ENCODE assay signal across 21 mouse cellular contexts in genomic region chr11:62848301-62848700, GRCm38 (mm10). TPM values are rescaled to one million over a fixed set of nuclear protein-coding genes. Genes with fewer than 3 reads are reported as not detected.
DNase-seq lines count a peak whose midpoint lies in the region; ATAC-seq and TF ChIP-seq lines count a peak whose summit lies in the region.
"Had no signal": no experiment of that assay in that cellular context is flagged by ENCODE, and none has a peak within 500 bp of the region (broad histone marks: within the 10 kb centered on the region; RNA-seq: fewer than 3 reads in every experiment).

No protein-coding gene starts in this region.

- DNase-seq in hindbrain, embryonic 11.5 days (ENCODE audit: low spot score), result peak; percentile 26
- DNase-seq in neural tube, embryonic 10.5 days (ENCODE audit: extremely low spot score, low spot score), result peak; percentile 21
- peak; percentile 22 for DNase-seq in embryo, embryonic 11 days
- no peak for DNase-seq in forebrain, postnatal 0 days
- DNase-seq: adrenal gland, adult 2 months; cerebellum, adult 2 months; gastrocnemius, postnatal 25 days; kidney, postnatal 36 days; layer of hippocampus, postnatal 36 days had no signal

- no peak for TF ChIP-seq CTCF in forebrain, postnatal 0 days (IDR thresholded peaks at IDR 0.05; ENCODE audit: low read depth)

- no peak overlapping the region for H3K4me2 ChIP-seq in hindbrain, embryonic 11.5 days (replicated peaks; ENCODE audit: low read depth, low read length)
- no peak overlapping the region for H3K4me2 ChIP-seq in hindbrain, embryonic 16.5 days (ENCODE audit: low read length)
- no peak overlapping the region for H3K4me2 ChIP-seq in neural tube, embryonic 15.5 days
- no peak overlapping the region for H3K4me2 ChIP-seq in forebrain, postnatal 0 days (ENCODE audit: low read depth)
- H3K4me2 ChIP-seq: heart, embryonic 12.5 days; midbrain, embryonic 15.5 days had no signal

- no peak overlapping the region for H3K9ac ChIP-seq in hindbrain, embryonic 11.5 days (ENCODE audit: low read depth, low read length)
- H3K9ac ChIP-seq in hindbrain, embryonic 16.5 days (ENCODE audit: low read depth, low read length), result no peak overlapping the region
- H3K9ac ChIP-seq in neural tube, embryonic 15.5 days (replicated peaks), result no peak overlapping the region
- no peak overlapping the region for H3K9ac ChIP-seq in forebrain, postnatal 0 days
- H3K9ac ChIP-seq: heart, embryonic 12.5 days; midbrain, embryonic 15.5 days had no signal

- H3K27ac ChIP-seq in hindbrain, embryonic 11.5 days (ENCODE audit: low read depth, low read length), result no peak overlapping the region
- H3K27ac ChIP-seq in hindbrain, embryonic 16.5 days (ENCODE audit: low read depth, low read length), result no peak overlapping the region
- H3K27ac ChIP-seq in neural tube, embryonic 15.5 days (replicated peaks), result no peak overlapping the region
- peak overlapping the region; percentile 69; the same call in 1 of the 2 replicates for H3K27ac ChIP-seq in macrophage
- H3K27ac ChIP-seq in forebrain, postnatal 0 days (ENCODE audit: low read depth, low read length), result no peak overlapping the region
- H3K27ac ChIP-seq: midbrain, embryonic 15.5 days had no signal

- H3K79me2 ChIP-seq in macrophage (ENCODE audit: inconsistent target), result no peaks in the 10 kb centered on the region

- H3K4me1 ChIP-seq in hindbrain, embryonic 11.5 days (replicated peaks; ENCODE audit: control insufficient read depth, insufficient read depth, low read length), result no peaks in the 10 kb centered on the region
- peaks cover 3% of the 10 kb centered on the region for H3K4me1 ChIP-seq in hindbrain, embryonic 16.5 days (ENCODE audit: control insufficient read depth, insufficient read depth, low read depth, low read length)
- 0 out of 2 replicates have a peak, but pooled peaks cover 3% of the 10 kb centered on the region for H3K4me1 ChIP-seq in neural tube, embryonic 15.5 days
- no peaks in the 10 kb centered on the region for H3K4me1 ChIP-seq in forebrain, postnatal 0 days (ENCODE audit: insufficient read depth)

- no peak overlapping the region for H3K4me3 ChIP-seq in hindbrain, embryonic 11.5 days (ENCODE audit: low read depth, low read length)
- no peak overlapping the region for H3K4me3 ChIP-seq in hindbrain, embryonic 16.5 days (ENCODE audit: low read length)
- H3K4me3 ChIP-seq in neural tube, embryonic 15.5 days (replicated peaks), result no peak overlapping the region
- no peak overlapping the region for H3K4me3 ChIP-seq in macrophage (ENCODE audit: inconsistent target)
- H3K4me3 ChIP-seq in forebrain, postnatal 0 days (ENCODE audit: low read depth, low read length), result no peak overlapping the region
- H3K4me3 ChIP-seq: heart, embryonic 12.5 days; midbrain, embryonic 15.5 days; myocyte had no signal

- no peaks in the 10 kb centered on the region for H3K36me3 ChIP-seq in hindbrain, embryonic 11.5 days (ENCODE audit: control insufficient read depth, insufficient read depth, low read length)
- no peaks in the 10 kb centered on the region for H3K36me3 ChIP-seq in hindbrain, embryonic 16.5 days (ENCODE audit: control insufficient read depth, insufficient read depth, low read length)
- no peaks in the 10 kb centered on the region for H3K36me3 ChIP-seq in neural tube, embryonic 15.5 days
- H3K36me3 ChIP-seq in macrophage (ENCODE audit: inconsistent target), result no peaks in the 10 kb centered on the region
- no peaks in the 10 kb centered on the region for H3K36me3 ChIP-seq in forebrain, postnatal 0 days (ENCODE audit: insufficient read depth)
- H3K36me3 ChIP-seq: heart, embryonic 12.5 days; midbrain, embryonic 15.5 days had no signal

- no peak for ATAC-seq in hindbrain, embryonic 11.5 days (ENCODE audit: low FRiP score)
- no peak for ATAC-seq in hindbrain, embryonic 16.5 days
- ATAC-seq in neural tube, embryonic 15.5 days (ENCODE audit: low FRiP score), result no peak
- ATAC-seq in forebrain, postnatal 0 days, result no peak
- no peak for ATAC-seq in megakaryocyte, adult 5-6 weeks (ENCODE audit: poor library complexity, severe bottlenecking)
- ATAC-seq: forebrain, embryonic 14.5 days; intestine, postnatal 0 days; midbrain, embryonic 15.5 days had no signal

- WGBS in hindbrain, embryonic 11.5 days, result 46% methylated on average over 2 of the region's 2 CpGs
- 51% methylated on average over 2 of the region's 2 CpGs for WGBS in hindbrain, embryonic 16.5 days
- 67% methylated on average over 2 of the region's 2 CpGs for WGBS in neural tube, embryonic 15.5 days
- WGBS in macrophage (ENCODE audit: missing documents), result 95% methylated on average over 2 of the region's 2 CpGs
- 29% methylated on average over 2 of the region's 2 CpGs for WGBS in forebrain, postnatal 0 days

- no peaks in the 10 kb centered on the region for H3K27me3 ChIP-seq in hindbrain, embryonic 11.5 days (ENCODE audit: control insufficient read depth, insufficient read depth, low read length)
- no peaks in the 10 kb centered on the region for H3K27me3 ChIP-seq in hindbrain, embryonic 16.5 days (replicated peaks; ENCODE audit: control insufficient read depth, insufficient read depth, low read length)
- no peaks in the 10 kb centered on the region for H3K27me3 ChIP-seq in neural tube, embryonic 15.5 days (replicated peaks)
- no peaks in the 10 kb centered on the region for H3K27me3 ChIP-seq in forebrain, postnatal 0 days (ENCODE audit: insufficient read depth, low read length)
- H3K27me3 ChIP-seq: heart, embryonic 12.5 days; midbrain, embryonic 15.5 days had no signal

- H3K9me3 ChIP-seq in hindbrain, embryonic 11.5 days (ENCODE audit: control insufficient read depth, low read length), result no peaks in the 10 kb centered on the region
- no peaks in the 10 kb centered on the region for H3K9me3 ChIP-seq in hindbrain, embryonic 16.5 days (ENCODE audit: control insufficient read depth, low read length)
- H3K9me3 ChIP-seq in neural tube, embryonic 15.5 days (replicated peaks), result no peaks in the 10 kb centered on the region
- no peaks in the 10 kb centered on the region for H3K9me3 ChIP-seq in forebrain, postnatal 0 days (ENCODE audit: low read length)
- H3K9me3 ChIP-seq: heart, embryonic 12.5 days; midbrain, embryonic 15.5 days had no signal

RNA-seq across cellular contexts. Expression of gene Fbxw10, which starts 1.4 kb away (rescaled TPM):
- polyA plus RNA-seq in hindbrain, embryonic 11.5 days (2014; fragmentation: Nextera tagmentation; extraction: Ambion mirVana), result 0.49 and 0.65 TPM in 2 replicates
- polyA plus RNA-seq in hindbrain, embryonic 16.5 days (2015; fragmentation: Nextera tagmentation; extraction: Ambion mirVana), result 0.34 and 0.55 TPM in 2 replicates
- polyA plus RNA-seq in neural tube, embryonic 15.5 days (2015; fragmentation: Nextera tagmentation; extraction: Ambion mirVana), result 0.19 and 0.55 TPM in 2 replicates
- total RNA-seq in macrophage (2018; cell fraction: chromatin; rRNA removed), result 10 to 100 TPM in 2 of 26 experiments, 1 to 10 TPM in 23, under 1 TPM in 1; 0.67 to 10.9 (median 5.8) TPM
- total RNA-seq in macrophage (2018; cell fraction: cytosol; rRNA removed), result 1 to 10 TPM in 7 of 26 experiments, under 1 TPM in 19; 0.33 to 1.8 (median 0.85) TPM
- total RNA-seq in macrophage (2018; cell fraction: nucleus; rRNA removed), result 1 to 10 TPM in 23 of 26 experiments, under 1 TPM in 3; 0.77 to 7.4 (median 3.6) TPM
- polyA plus RNA-seq in macrophage (2018), result 0.35 to 1.5 TPM (median 1.1 TPM) in 3 replicates
- 0.86 and 1.2 TPM in 2 replicates for total RNA-seq in forebrain, postnatal 0 days (2014; rRNA removed)
- polyA plus RNA-seq in forebrain, postnatal 0 days (2015; fragmentation: Nextera tagmentation; extraction: Ambion mirVana), result 0.21 and 0.33 TPM in 2 replicates
- total RNA-seq in megakaryocyte, adult 5-6 weeks (2015), result 0.41 and 1.3 TPM in 2 replicates
- 1.7 and 1.8 TPM in 2 replicates for total RNA-seq in megakaryocyte, adult 5-6 weeks (2017)
- total RNA-seq: liver, adult 2 months; MEL had no signal
- polyA plus RNA-seq: adrenal gland, adult 2 months; liver, adult 2 months; myocyte had no signal

RNA-seq across cellular contexts. Expression of gene Trim16, which starts 28.3 kb away (rescaled TPM):
- 5.3 and 6.4 TPM in 2 replicates for polyA plus RNA-seq in hindbrain, embryonic 11.5 days (2014; fragmentation: Nextera tagmentation; extraction: Ambion mirVana)
- polyA plus RNA-seq in hindbrain, embryonic 16.5 days (2015; fragmentation: Nextera tagmentation; extraction: Ambion mirVana), result 8.0 and 8.4 TPM in 2 replicates
- polyA plus RNA-seq in neural tube, embryonic 15.5 days (2015; fragmentation: Nextera tagmentation; extraction: Ambion mirVana), result 9.5 and 11.9 TPM in 2 replicates
- total RNA-seq in macrophage (2018; cell fraction: chromatin; rRNA removed), result 10 to 100 TPM in 2 of 26 experiments, 1 to 10 TPM in 24; 1.3 to 17.4 (median 5.9) TPM
- 1 to 10 TPM; 1.2 to 8.5 (median 2.8) TPM for total RNA-seq in macrophage (2018; cell fraction: cytosol; rRNA removed)
- total RNA-seq in macrophage (2018; cell fraction: nucleus; rRNA removed), result 10 to 100 TPM in 2 of 26 experiments, 1 to 10 TPM in 24; 1.2 to 15.1 (median 4.2) TPM
- polyA plus RNA-seq in macrophage (2018), result 2.5 to 6.9 TPM (median 4.4 TPM) in 3 replicates
- total RNA-seq in forebrain, postnatal 0 days (2014; rRNA removed), result 4.8 and 5.8 TPM in 2 replicates
- polyA plus RNA-seq in forebrain, postnatal 0 days (2015; fragmentation: Nextera tagmentation; extraction: Ambion mirVana), result 4.9 and 5.5 TPM in 2 replicates
- total RNA-seq in megakaryocyte, adult 5-6 weeks (2015), result 15.4 and 25.5 TPM in 2 replicates
- total RNA-seq in megakaryocyte, adult 5-6 weeks (2017), result 21.4 and 22.8 TPM in 2 replicates

RNA-seq across cellular contexts. Expression of gene Tvp23b, which starts 31.0 kb away (rescaled TPM):
- polyA plus RNA-seq in hindbrain, embryonic 11.5 days (2014; fragmentation: Nextera tagmentation; extraction: Ambion mirVana), result 41.7 and 53.0 TPM in 2 replicates
- polyA plus RNA-seq in hindbrain, embryonic 16.5 days (2015; fragmentation: Nextera tagmentation; extraction: Ambion mirVana), result 59.0 and 60.3 TPM in 2 replicates
- 54.0 and 55.4 TPM in 2 replicates for polyA plus RNA-seq in neural tube, embryonic 15.5 days (2015; fragmentation: Nextera tagmentation; extraction: Ambion mirVana)
- 10 to 100 TPM in 12 of 26 experiments, 1 to 10 TPM in 14; 3.4 to 27.1 (median 9.2) TPM for total RNA-seq in macrophage (2018; cell fraction: chromatin; rRNA removed)
- 10 to 100 TPM; 10.0 to 22.4 (median 16.4) TPM for total RNA-seq in macrophage (2018; cell fraction: cytosol; rRNA removed)
- total RNA-seq in macrophage (2018; cell fraction: nucleus; rRNA removed), result 10 to 100 TPM in 17 of 26 experiments, 1 to 10 TPM in 9; 5.8 to 30.7 (median 11.2) TPM
- polyA plus RNA-seq in macrophage (2018), result 19.2 to 26.5 TPM (median 25.1 TPM) in 3 replicates
- total RNA-seq in forebrain, postnatal 0 days (2014; rRNA removed), result 30.7 and 30.8 TPM in 2 replicates
- 31.2 and 37.1 TPM in 2 replicates for polyA plus RNA-seq in forebrain, postnatal 0 days (2015; fragmentation: Nextera tagmentation; extraction: Ambion mirVana)
- 20.4 and 21.3 TPM in 2 replicates for total RNA-seq in megakaryocyte, adult 5-6 weeks (2015)
- 16.9 and 19.1 TPM in 2 replicates for total RNA-seq in megakaryocyte, adult 5-6 weeks (2017)

RNA-seq across cellular contexts. Expression of gene Zfp286, which starts 59.0 kb away (rescaled TPM):
- polyA plus RNA-seq in hindbrain, embryonic 11.5 days (2014; fragmentation: Nextera tagmentation; extraction: Ambion mirVana), result 27.4 and 31.1 TPM in 2 replicates
- polyA plus RNA-seq in hindbrain, embryonic 16.5 days (2015; fragmentation: Nextera tagmentation; extraction: Ambion mirVana), result 25.7 and 29.6 TPM in 2 replicates
- polyA plus RNA-seq in neural tube, embryonic 15.5 days (2015; fragmentation: Nextera tagmentation; extraction: Ambion mirVana), result 25.0 and 25.3 TPM in 2 replicates
- total RNA-seq in macrophage (2018; cell fraction: chromatin; rRNA removed), result 1 to 10 TPM in 7 of 26 experiments, under 1 TPM in 6, not detected in 13; 0.43 to 3.3 (median 1.2) TPM
- under 1 TPM in 24 of 26 experiments, not detected in 2; 0.06 to 0.70 (median 0.31) TPM for total RNA-seq in macrophage (2018; cell fraction: cytosol; rRNA removed)
- 1 to 10 TPM in 8 of 26 experiments, under 1 TPM in 6, not detected in 12; 0.24 to 1.7 (median 1.0) TPM for total RNA-seq in macrophage (2018; cell fraction: nucleus; rRNA removed)
- 0.20 to 0.69 TPM (median 0.42 TPM) in 3 replicates for polyA plus RNA-seq in macrophage (2018)
- total RNA-seq in forebrain, postnatal 0 days (2014; rRNA removed), result 20.8 and 24.6 TPM in 2 replicates
- 17.9 and 19.1 TPM in 2 replicates for polyA plus RNA-seq in forebrain, postnatal 0 days (2015; fragmentation: Nextera tagmentation; extraction: Ambion mirVana)
- total RNA-seq in megakaryocyte, adult 5-6 weeks (2015), result 0.18 and 0.33 TPM in 2 replicates
- total RNA-seq in megakaryocyte, adult 5-6 weeks (2017), result 0.29 and 0.69 TPM in 2 replicates
- total RNA-seq: MEL had no signal
- polyA plus RNA-seq: C2C12; liver, adult 2 months; myocyte had no signal
